Mouse (Mus musculus): ENCODE measurements at regions not wholly inside any gene's neighbourhood (a gene's known extent, or its start where the extent isn't known, plus 50 kb on each side); places are given as distances from the start of the nearest gene placed in this dataset.
"Not testable (repeated sequence)": the region's sequence is repeated elsewhere in the genome, so short reads cannot be mapped to it uniquely, and the experiment has no call there.

DNA sequence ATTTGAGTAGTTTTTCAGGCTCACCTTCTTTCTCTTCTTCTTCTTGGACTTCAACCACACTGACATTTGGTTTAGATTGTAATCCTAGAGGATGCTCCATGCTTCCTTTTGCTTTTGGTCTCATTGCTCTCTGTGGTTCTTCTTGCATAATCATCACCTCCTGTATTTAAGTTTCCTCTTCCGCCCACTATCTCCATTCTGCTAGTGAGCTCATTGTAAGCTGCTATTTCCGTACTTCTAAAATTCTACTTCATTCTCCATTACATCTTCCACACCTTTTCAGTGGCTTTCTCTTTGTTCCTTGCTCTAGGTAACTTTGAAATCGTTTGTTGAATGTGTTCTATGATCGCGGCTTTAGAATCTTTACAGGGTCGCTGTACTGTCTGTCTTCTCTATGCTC lies 493.1 kb upstream of the Cdh5 start:
- DNase-seq (ENCODE audit: extremely low spot score in 1 of 2, low spot score in 1 of 2) = peak in 1 of 2 experiments; percentile 42

DNA sequence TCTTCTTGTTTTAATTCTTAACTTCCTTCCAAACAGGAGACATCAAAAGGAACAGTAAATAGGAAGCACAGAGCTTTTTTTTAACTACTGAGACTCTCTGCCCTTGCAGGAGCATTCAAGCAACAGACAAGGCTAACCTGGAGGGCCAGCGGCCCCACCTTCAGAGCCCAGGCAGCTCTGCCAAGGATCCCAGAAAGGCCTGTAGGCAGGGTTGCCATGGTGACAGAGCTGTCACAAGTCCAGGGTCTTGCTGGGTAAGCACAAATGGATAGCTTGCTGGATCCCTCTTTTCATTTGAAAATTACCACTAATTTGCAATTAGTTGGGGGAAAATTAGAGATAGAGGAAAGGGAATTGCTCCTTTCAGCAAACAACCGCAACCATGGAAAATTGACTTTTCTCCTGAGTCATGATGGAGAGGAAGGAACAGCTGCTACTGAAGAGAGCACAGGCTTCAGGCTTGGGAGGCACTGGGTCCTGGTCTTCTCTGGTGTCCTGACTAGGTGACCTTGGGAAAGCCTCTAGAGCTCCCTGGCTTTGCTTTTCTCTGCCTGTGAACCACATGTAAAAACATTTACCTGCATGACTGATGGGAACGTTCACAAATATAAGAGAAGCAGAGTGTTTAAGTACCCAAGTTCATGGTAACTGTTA lies 477.5 kb upstream of the Cdh5 start:
- peak; percentile 44 to 76 for DNase-seq (ENCODE audit: extremely low spot score in 1 of 2, low spot score in 1 of 2)

DNA sequence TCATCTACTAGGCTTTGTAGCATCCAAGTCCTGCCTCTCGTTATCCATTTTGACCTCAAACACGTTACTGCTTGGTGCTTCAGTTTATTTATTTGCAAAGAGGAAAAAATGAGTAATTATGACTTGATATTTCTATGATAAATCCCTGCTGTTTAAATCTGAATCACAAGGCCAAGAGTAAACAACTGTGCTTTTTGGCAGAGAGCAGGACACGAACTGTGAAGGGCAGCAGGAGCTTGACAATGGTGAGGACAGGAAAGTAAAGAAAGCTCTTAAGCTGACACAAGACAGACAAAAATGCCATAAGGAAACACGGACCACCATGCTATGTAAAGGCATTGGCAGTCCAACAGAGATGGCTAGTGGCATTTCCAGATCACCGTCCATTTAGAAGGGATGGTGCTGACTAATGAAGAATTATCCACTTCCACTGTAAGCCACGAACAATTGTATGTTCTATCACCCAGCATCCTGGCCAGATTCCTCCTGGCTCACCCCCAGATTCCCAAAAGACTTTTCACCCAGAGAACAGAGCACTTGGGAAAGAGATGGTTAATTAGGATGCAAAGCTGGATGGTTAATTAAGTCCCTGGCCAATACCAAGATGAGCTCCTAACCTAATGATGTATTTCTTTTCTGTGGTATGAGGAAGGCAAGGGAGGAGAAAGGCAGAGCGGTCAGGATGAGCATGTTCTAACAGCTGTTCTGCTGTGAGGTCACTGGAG lies 476.1 kb upstream of the Cdh5 start:
- no peak for DNase-seq (ENCODE audit: extremely low spot score in 1 of 2, low spot score in 1 of 2)

DNA sequence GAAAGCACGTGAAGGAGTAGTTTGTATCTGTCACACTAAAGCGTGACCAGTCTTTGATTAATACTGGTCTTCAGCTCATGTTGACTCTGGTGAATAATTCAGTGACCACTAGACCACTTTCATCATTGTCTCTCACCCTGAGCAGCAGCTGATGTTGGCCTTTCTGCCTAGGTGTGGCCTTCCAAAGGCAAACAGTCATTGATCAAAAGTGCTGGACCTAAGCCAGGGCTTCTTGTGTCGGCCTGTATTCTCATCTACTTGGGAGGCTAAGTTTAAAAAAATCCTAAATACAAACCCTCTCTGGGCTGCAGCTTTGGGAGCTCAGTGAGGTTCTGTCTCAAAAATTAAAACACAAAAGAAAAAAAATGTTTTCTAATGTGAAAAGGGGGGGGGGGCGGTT lies 475.0 kb upstream of the Cdh5 start:
- no peak for DNase-seq (ENCODE audit: extremely low spot score in 1 of 2, low spot score in 1 of 2)

DNA sequence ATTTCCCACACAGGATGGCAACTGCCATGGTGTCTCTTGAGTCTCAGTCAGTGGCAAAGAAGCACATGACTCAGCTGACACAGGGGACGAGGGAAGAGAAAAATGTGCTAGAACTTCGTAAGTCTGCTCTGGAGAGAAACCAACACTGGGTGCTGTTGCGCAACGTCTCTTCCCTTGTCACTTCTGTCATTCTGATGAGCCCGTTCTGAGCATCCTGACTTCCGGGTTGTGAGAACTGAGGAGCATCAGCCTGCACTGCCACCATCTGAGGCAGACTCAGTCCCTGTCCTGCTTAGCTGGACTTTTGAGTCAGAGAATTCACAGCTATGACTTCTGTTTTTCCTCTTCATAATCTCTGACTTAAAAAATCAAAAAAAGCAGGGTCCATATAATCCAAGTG lies 468.9 kb upstream of the Cdh5 start:
- no peak for DNase-seq (ENCODE audit: extremely low spot score in 1 of 2, low spot score in 1 of 2)

DNA sequence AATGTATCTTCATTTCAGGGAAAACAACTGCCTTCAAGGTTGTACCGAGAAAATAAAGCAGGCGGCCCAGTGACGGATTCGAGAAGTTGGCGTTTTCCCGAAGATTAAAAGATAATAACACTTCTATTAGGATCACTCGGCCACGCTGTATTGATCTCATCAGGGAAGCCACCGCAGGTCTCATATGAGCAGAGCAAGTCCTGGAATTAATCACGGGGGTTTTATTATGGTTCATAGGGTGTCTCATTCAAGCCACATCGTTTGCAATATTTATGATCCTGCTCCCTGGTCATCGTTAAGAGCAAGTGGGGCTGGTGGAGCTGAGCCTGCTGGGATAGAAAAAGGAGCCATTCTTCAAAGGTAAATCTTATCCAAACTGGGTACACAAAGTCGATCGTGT lies 466.5 kb upstream of the Cdh5 start:
- DNase-seq (ENCODE audit: extremely low spot score in 1 of 2, low spot score in 1 of 2) = no peak

DNA sequence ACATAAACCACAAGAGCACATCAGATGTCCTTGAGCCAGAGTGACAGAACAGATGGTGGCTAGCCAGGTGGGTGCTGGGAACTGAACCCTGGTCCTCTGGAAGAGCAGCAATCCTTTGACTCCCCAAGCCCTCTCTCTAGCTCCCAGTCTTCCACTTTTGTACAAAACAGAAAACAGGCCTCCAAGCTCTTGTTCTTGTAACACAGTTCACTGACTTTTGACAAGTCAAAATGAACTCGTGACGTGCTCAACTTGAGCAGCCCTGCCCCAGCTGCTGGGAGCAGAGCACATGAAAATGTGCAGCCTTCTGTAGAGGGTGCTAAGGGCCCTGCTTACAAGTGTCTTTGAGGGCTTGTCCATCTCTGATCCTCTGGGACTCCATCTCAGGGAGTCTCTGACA lies 457.8 kb upstream of the Cdh5 start:
- no peak for DNase-seq (ENCODE audit: extremely low spot score in 1 of 2, low spot score in 1 of 2)

DNA sequence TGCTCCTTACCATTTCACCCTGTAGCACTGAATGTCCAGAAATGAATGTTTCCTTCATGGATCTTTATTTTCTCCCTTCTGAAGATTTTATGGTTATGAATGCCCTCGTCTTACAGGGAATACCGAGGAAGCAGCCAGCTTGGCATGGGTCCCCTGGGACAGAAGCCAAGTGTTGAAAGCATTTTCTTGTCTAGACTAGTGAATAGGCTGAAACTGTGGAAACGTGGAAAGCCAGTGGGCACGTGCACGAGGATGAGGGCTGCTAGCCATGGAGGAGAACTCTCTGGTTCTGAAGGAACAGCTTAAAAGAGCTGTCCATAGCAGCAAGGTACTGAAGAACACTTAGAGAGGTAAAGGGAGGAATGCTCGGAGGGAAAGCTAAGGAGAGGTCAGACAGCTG lies 457.3 kb upstream of the Cdh5 start:
- peak; percentile 44 to 79 for DNase-seq (ENCODE audit: extremely low spot score in 1 of 2, low spot score in 1 of 2)

DNA sequence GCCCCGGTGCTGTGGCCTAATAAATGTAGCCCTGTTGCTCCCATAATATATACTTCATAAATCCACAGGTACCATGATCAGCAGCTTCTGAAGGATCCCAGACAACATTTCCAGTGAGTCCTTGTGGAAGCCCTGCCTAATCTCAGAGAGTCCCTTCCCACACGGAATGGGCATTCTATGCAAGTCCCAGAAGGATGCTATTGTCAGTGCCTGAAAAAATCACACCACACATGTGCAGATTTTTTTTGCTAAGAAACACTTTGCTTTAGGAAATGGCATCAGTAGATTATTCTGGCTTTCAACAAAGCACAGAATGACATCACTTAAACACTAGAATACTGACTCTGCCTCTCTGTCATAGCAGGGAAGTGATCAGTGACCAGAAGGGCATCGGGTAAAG lies 456.6 kb upstream of the Cdh5 start:
- peak in 1 of 2 experiments; percentile 7 for DNase-seq (ENCODE audit: extremely low spot score in 1 of 2, low spot score in 1 of 2)

DNA sequence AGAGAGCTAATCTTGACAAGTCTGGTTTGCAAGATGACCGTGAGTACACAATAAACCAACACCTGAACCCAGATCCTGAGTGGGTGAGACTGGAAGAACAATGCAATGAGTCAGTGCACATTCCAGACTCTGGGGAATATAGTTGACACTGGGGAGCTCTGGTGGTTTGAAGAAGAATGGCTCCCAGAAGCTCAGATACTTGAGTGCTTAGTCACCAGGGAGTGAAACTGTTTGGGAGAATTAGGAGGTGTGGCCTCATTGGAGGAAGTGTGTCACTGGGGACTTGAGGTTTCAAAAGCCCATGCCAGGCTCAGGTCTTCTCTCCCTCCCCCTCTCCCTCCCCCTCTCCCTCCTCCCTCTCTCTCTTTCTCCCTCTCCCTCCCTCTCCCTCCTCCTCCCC lies 436.6 kb upstream of the Cdh5 start:
- DNase-seq (ENCODE audit: extremely low spot score in 1 of 2, low spot score in 1 of 2) = no peak

DNA sequence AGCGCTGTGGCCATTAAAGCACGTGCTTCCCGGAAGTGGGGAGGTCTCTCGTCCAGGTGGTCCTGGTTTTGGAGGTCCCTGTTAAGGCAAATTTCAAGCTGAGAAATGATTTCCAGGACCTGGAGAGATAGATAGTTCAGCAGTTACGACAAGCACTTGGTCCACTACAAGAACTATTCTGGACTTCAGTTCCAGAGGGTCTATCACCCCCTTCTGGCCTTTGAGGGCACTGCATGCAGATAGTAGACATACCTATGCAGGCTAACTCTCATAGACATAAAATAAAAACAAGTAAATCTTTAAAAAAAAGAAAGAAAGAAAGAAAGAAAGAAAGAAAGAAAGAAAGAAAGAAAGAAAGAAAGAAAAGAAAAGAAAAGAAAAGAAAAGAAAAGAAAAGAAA lies 415.2 kb upstream of the Cdh5 start:
- DNase-seq (ENCODE audit: extremely low spot score in 1 of 2, low spot score in 1 of 2) = not testable (repeated sequence)

DNA sequence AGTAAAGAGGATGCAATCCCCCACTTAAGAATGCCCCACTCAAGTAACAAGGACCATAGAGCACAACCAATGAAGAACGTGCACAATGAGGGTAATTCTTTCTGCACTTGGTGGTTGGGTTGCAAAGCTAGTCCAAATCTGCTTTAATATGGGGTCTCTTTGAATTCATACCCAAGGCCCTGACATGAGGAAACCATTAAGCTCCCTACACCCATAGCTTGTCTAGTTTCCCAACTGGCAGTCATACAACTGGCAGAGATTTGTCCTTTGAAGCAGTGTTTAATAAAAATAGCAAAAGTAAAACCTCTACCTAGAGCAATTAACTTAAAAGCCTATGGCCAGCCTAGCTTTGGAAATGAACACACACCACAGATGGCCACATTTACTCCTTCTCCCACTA lies 411.0 kb upstream of the Cdh5 start:
- DNase-seq (ENCODE audit: extremely low spot score in 1 of 2, low spot score in 1 of 2) = no peak

DNA sequence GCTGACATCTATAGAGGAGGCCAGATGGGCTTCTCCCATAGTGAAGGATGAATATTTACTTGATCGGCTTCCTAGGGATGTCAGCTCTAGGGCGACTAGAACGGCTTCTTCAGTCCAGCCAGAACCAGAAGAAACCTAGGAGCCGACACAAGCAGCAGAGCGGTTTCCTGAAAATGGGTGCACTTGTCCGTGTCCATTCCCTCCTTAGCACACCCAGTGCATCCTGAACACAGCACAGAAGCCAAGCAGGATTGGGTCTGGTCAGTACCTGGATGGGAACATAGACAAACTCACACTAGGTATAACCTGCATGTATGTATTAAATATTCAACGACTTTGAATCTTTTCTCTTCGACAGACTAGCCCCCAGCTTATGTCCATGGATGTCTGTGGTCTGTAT lies 407.9 kb upstream of the Cdh5 start:
- DNase-seq (ENCODE audit: extremely low spot score in 1 of 2, low spot score in 1 of 2) = no peak

DNA sequence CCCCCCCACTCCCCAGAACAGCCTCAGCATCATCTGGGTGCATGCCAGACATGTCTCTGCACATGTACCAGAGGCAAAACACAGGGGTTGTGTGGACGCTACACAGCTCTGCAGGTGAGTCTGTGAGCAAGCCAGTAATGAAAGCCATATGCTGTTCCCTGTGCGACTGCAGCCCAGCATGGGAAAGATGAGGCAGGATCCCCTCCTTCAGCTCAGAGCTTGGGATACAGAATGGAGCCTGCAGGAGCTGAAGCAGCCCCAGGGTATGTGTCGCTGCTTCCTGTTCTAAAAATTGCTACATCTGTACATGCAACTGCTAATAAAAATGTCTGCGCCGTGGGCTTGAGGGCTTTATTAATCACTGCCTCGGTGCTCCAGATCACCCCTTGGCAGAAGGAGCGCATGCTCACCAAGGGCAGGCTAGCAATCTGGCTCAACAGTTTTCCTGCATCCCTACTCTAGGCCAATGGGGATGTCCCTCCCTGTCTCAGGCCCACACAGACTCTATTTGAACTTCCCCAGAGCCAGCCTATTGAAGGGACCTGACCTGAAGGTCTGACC lies 407.0 kb upstream of the Cdh5 start:
- DNase-seq (ENCODE audit: extremely low spot score in 1 of 2, low spot score in 1 of 2) = no peak

DNA sequence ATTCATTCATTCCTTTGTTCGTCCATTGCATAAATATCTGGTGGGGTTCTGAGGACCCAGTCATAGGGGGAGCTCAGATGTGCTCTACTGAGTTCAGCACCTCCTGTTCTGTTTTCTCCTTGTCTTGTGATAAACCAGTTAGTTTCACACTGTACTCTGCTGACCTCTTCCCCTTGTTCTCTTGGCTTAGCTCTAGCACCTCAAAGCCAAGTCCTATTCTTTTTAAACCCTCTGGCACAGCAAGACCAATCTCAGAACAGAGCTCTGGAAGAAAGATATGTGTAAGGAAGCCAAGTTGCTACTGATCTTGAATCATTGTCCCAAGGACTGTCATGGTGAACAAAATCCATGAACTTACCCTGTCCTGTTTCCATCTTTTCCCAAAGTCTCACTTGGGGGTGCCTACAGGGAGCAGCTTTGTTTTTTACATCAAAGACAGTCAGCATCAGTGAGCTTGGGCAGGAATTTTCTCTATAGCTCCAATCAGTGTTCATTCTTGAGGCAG lies 402.4 kb upstream of the Cdh5 start:
- no peak for DNase-seq (ENCODE audit: extremely low spot score in 1 of 2, low spot score in 1 of 2)

DNA sequence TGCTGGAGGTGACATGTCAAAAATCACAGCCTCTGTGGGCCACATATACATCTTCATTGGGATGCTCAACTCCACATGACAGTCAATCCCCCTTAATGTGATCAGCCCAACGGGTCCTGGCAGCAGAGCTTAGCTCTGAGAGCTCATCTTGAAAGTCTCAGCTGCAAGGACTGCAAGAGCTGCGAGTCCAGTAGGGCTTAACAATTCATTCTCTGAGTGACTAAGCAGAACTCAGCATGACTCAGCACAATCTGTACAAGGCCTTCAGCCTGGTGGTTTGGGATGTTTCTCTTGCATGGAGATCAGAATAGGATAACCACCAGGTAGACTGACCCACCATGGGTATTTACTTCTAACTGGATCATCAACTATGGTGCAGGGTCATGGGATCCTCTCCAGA lies 399.2 kb upstream of the Cdh5 start:
- no peak for DNase-seq (ENCODE audit: extremely low spot score in 1 of 2, low spot score in 1 of 2)

DNA sequence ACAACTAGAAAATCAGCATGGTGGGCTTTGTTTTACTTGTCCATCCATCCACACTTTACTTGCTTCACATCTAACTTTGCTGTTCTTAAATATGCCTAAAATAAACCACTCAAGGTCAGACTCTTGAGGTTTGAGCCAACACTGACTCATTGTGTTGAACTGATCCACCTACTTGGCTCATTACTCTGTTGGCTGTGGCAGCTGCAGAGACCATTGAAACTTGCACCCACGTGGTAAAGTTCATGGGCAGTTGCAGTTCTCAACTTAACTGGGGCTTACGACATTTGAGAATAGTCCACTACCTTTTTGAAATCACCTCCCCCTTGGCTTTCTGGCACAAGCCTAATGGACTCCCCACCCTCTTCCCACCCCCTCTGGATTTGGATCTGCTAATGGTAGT lies 395.3 kb upstream of the Cdh5 start:
- no peak for DNase-seq (ENCODE audit: extremely low spot score in 1 of 2, low spot score in 1 of 2)

DNA sequence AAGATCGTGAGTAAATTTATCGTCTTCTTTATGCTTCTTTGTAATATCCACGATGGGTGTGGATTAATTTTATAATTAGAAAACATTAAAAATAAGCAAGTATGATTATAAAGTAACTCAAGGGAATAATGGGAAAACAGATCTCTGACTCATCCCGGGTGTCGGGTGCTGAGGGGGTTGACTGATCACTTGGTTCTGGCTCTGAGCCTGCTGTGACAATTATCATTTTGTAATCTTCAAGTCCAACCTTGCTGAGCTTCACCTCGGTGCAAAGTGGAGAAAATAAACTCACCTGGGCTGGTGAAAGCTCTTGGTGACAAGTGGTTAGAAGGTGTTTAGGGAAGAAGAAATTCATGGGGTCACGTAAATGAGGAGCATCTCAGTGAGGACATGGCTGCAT lies 390.6 kb upstream of the Cdh5 start:
- DNase-seq (ENCODE audit: extremely low spot score in 1 of 2, low spot score in 1 of 2) = not testable (repeated sequence)

DNA sequence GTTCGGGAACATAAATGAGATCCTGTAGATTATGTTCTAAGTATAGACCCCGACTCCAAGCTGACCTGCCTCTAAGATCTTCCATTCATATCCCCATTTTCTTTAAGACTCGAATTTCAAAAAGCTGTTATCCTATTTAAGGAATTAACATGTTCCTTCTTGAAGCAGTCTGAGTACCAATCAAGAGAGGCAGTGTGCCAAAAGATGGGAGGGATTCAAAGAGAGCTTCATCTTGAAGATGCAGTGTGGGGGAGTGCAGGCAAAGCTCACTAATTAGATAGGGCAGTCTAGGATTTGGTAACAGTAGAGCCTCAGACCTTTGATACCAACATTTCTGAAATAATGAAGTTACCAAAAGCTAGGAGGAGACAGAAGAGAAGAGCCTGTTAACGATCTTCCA lies 383.7 kb upstream of the Cdh5 start:
- DNase-seq (ENCODE audit: extremely low spot score in 1 of 2, low spot score in 1 of 2) = peak in 1 of 2 experiments; percentile 16

DNA sequence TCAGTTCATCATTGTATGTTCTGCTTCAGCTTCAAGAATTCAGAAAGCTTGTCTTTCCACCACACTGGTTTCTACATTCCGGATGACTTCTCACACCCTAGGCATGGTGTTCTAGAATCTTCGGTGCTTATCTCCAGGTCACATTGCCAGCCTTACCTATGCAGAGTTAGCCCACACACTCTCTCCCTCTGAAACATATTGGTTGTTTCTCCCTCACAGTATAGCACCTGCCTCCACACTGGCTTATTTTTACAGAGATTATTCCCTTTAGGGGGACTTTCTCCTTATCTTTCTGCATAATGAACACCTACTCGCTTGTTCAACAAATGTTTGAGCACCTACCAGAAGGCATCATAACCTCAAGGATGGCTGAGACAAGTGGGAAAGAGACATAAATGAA lies 368.0 kb upstream of the Cdh5 start:
- DNase-seq (ENCODE audit: extremely low spot score in 1 of 2, low spot score in 1 of 2) = peak in 1 of 2 experiments; percentile 19

DNA sequence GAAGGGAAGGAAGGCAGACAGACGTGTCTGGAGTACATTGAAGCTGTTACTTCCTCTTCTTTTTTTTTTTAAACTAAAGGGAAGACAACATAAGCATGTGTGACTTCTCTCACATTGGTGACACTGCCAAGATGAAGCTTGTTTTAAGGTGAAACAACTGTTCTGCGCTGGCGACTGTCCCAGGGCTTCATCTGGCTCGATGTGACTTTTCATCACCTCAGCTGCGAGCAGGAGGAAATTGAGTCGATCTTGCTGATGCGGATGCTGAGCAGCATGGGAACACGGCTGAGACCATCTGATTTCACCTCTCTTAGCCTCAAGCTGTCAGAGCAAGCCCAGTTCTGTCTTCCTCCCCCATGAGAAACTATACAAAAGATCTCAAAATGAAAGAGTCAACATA lies 363.1 kb upstream of the Cdh5 start:
- peak; percentile 11 to 66 for DNase-seq (ENCODE audit: extremely low spot score in 1 of 2, low spot score in 1 of 2)

DNA sequence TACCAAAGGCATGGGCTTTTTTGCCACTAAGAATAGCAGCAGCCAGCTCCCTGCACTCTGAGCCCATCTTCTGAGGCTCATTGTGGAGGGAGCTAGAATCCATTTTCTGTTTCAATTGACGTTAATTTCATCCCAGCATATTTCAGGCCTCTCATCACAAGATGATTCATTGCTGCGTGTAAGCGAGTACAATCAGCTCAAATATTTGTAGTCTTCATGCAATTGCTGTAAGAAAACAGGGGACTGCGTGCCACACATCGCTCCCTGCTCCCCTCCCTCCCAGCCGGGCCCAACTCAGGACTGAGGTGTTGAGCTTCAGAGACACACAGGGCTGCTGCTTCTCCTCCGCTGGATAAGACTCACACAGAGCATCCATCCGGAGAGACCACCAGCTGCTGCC lies 360.0 kb upstream of the Cdh5 start:
- DNase-seq (ENCODE audit: extremely low spot score in 1 of 2, low spot score in 1 of 2) = peak in 1 of 2 experiments; percentile 34
